Mouse (Mus musculus): ENCODE results near the gene Camk1.

Camk1 gene

GRCm38 (mm10) chr6:113343177-113344092, at the start of gene Camk1:
Camk1 (minus strand) TSS chr6:113343984.
- peak; percentile 43 to 54 for DNase-seq (ENCODE audit: low spot score in 2 of 2)

- DNase-seq (ENCODE audit: low spot score in 2 of 2): peak; percentile 35 to 60
These were observed 48.7 kb upstream of the Camk1 start for GRCm38 (mm10) chr6:113392387-113393071.

- no peak for DNase-seq (ENCODE audit: low spot score in 2 of 2)
These were observed 48.2 kb upstream of the Camk1 start for GRCm38 (mm10) chr6:113392015-113392386.

GRCm38 (mm10) chr6:113390715-113391114, 46.9 kb upstream of the Camk1 start:
- no peak for DNase-seq (ENCODE audit: low spot score in 2 of 2)

- no peak for DNase-seq (ENCODE audit: low spot score in 2 of 2)
These were observed 45.2 kb upstream of the Camk1 start, which contains the start of gene Ttll3 for GRCm38 (mm10) chr6:113388960-113389359. Ttll3 (plus strand) TSS chr6:113389260.

GRCm38 (mm10) chr6:113386025-113386424, 42.2 kb upstream of the Camk1 start:
- no peak for DNase-seq (ENCODE audit: low spot score in 2 of 2)

GRCm38 (mm10) chr6:113385160-113385714, 41.5 kb upstream of the Camk1 start:
- no peak for DNase-seq (ENCODE audit: low spot score in 2 of 2)

GRCm38 (mm10) chr6:113384351-113384927, 40.7 kb upstream of the Camk1 start:
- DNase-seq (ENCODE audit: low spot score in 2 of 2): peak in 1 of 2 experiments; percentile 16

- DNase-seq (ENCODE audit: low spot score in 2 of 2): no peak
These were observed 36.7 kb upstream of the Camk1 start for GRCm38 (mm10) chr6:113380480-113380879.

GRCm38 (mm10) chr6:113379246-113379645, 35.5 kb upstream of the Camk1 start:
- DNase-seq (ENCODE audit: low spot score in 2 of 2): no peak

- DNase-seq (ENCODE audit: low spot score in 2 of 2): peak; percentile 81 to 87
These were observed 34.0 kb upstream of the Camk1 start, which contains the start of the genes Tada3 and Arpc4 for GRCm38 (mm10) chr6:113377496-113378385. Tada3 (minus strand) TSS chr6:113377883. Arpc4 (plus strand) TSS chr6:113378115.

- DNase-seq (ENCODE audit: low spot score in 2 of 2): no peak
These were observed 33.4 kb upstream of the Camk1 start for GRCm38 (mm10) chr6:113377172-113377495.

GRCm38 (mm10) chr6:113373491-113373890, 29.7 kb upstream of the Camk1 start:
- DNase-seq (ENCODE audit: low spot score in 2 of 2): no peak

GRCm38 (mm10) chr6:113370194-113370929, 26.6 kb upstream of the Camk1 start:
- DNase-seq (ENCODE audit: low spot score in 2 of 2): no peak

GRCm38 (mm10) chr6:113368577-113368976, 24.8 kb upstream of the Camk1 start:
- DNase-seq (ENCODE audit: low spot score in 2 of 2): no peak

- DNase-seq (ENCODE audit: low spot score in 2 of 2): no peak
These were observed 24.3 kb upstream of the Camk1 start for GRCm38 (mm10) chr6:113368124-113368523.

- DNase-seq (ENCODE audit: low spot score in 2 of 2): no peak
These were observed 23.8 kb upstream of the Camk1 start for GRCm38 (mm10) chr6:113367574-113367973.

- no peak for DNase-seq (ENCODE audit: low spot score in 2 of 2)
These were observed 22.9 kb upstream of the Camk1 start for GRCm38 (mm10) chr6:113366639-113367038.

GRCm38 (mm10) chr6:113364518-113365135, 20.8 kb upstream of the Camk1 start:
- no peak for DNase-seq (ENCODE audit: low spot score in 2 of 2)

GRCm38 (mm10) chr6:113362241-113362640, 18.5 kb upstream of the Camk1 start:
- DNase-seq (ENCODE audit: low spot score in 2 of 2): no peak

Data from cerebellum, postnatal 4 days (tissue).